Mouse (Mus musculus) intestine, postnatal 0 days (tissue): ENCODE data around the gene Kif2a. TPM values are rescaled to one million over a fixed set of nuclear protein-coding genes. Genes with fewer than 3 reads are reported as not detected.
A peak's percentile ranks its signal among the peaks of the same experiment; 100 is the strongest.

Experiments used
- ATAC-seq: fragments of 200-750 bp; cut with Nextera tagmentation; 2 replicates; pipeline ENCODE4 v1.8.0; 2017; ENCODE audit warnings: mild to moderate bottlenecking, moderate TSS enrichment, moderate library complexity
- H3K27ac ChIP-seq: fragments of 300-500 bp; sonication (generic); 2 replicates; pipeline ENCODE4 v1.5.1; 2014; ENCODE audit warnings: mild to moderate bottlenecking, low read depth, low read length, moderate library complexity
- H3K27me3 ChIP-seq: fragments of 300-500 bp; sonication (generic); replicated peaks from 2 replicates; pipeline ENCODE4 v1.6.1; 2014; ENCODE audit warnings: low read length, mixed read lengths; ENCODE audit not compliant: control insufficient read depth, insufficient read depth
- H3K36me3 ChIP-seq: fragments of 300-500 bp; sonication (generic); 2 replicates; pipeline ENCODE4 v1.6.1; 2014; ENCODE audit warnings: mild to moderate bottlenecking, moderate library complexity; ENCODE audit not compliant: control insufficient read depth, insufficient read depth
- H3K4me1 ChIP-seq: fragments of 300-500 bp; sonication (generic); replicated peaks from 2 replicates; pipeline ENCODE4 v1.6.1; 2014; ENCODE audit warnings: antibody characterized with exemption, low read length, mixed read lengths; ENCODE audit not compliant: control insufficient read depth, insufficient read depth
- H3K4me2 ChIP-seq: fragments of 300-500 bp; sonication (generic); replicated peaks from 2 replicates; pipeline ENCODE4 v1.6.1; 2014; ENCODE audit warnings: low read depth, mild to moderate bottlenecking, moderate library complexity
- H3K4me3 ChIP-seq: fragments of 300-500 bp; sonication (generic); 2 replicates; pipeline ENCODE4 v1.5.1; 2014; ENCODE audit warnings: low read depth, low read length
- H3K9ac ChIP-seq: fragments of 300-500 bp; sonication (generic); 2 replicates; pipeline ENCODE4 v1.6.1; 2014; ENCODE audit warnings: mild to moderate bottlenecking, low read depth, low read length
- H3K9me3 ChIP-seq: fragments of 300-500 bp; sonication (generic); 2 replicates; pipeline ENCODE4 v1.6.1; 2016; ENCODE audit warnings: mixed run types; ENCODE audit not compliant: control insufficient read depth
- CTCF ChIP-seq: sonication (generic); IDR thresholded peaks from 2 replicates; pipeline ENCODE4 v1.5.1; 2016; ENCODE audit warnings: low read depth, mild to moderate bottlenecking, control low read depth, antibody characterized with exemption, moderate library complexity
- WGBS: fragments of 180-500 bp; shearing (Covaris S2); extraction: QIAGEN DNeasy Blood & Tissue Kit; methylation state at CpG from one replicate; pipeline ENCODE4 v1.1.7; 2014; 5-methylcytosine and 5-hydroxymethylcytosine counted together
- polyA plus RNA-seq: library from polyadenylated mRNA; unstranded; fragments of >200 nt; fragmentation: Nextera tagmentation; extraction: Ambion mirVana; gene quantifications from 2 replicates; pipeline ENCODE4 v1.2.1, GENCODE M21; 2015

Kif2a gene
- polyA plus RNA-seq, 1 experiment from 2014 or later = 20.6 TPM

DNA sequence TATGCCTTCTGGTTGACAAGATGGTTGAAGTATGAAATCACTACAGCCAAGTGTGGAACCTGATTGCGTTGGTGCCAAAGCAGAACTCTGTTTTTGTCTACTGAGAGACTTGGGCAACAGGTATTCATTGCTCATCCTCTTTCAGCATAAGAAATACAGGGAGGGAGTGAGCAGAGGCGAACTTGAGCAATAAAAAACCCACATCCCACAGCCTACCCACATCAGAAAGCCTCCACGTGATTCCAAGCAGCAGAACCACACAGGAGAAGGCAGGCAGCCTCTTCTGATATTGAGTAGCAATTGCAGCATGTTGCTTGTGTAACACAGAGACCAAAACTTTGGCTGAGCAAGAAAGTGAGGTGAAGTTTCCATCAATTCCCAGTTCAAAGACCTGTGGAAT, 37.5 kb upstream of the Kif2a start:
- Histone ChIP-seq H3K9ac (no peak overlapping the region), H3K36me3 (no peaks in the 10 kb centered on the region), H3K4me3 (no peak overlapping the region), H3K4me2 (no peak overlapping the region), H3K9me3 (no peaks in the 10 kb centered on the region), H3K27me3 (no peaks in the 10 kb centered on the region), H3K27ac (no peak overlapping the region), H3K4me1 (no peaks in the 10 kb centered on the region)
- whole genome bisulfite sequencing = 83% methylated on average over 3 of the region's 3 CpGs
- ATAC-seq = no peak
- TF ChIP-seq CTCF = no peak

- H3K9ac ChIP-seq = no peak overlapping the region
- no peaks in the 10 kb centered on the region for H3K36me3 ChIP-seq
- H3K27ac ChIP-seq = no peak overlapping the region
- no peaks in the 10 kb centered on the region for H3K27me3 ChIP-seq
- no peak overlapping the region for H3K4me3 ChIP-seq
- H3K9me3 ChIP-seq = no peaks in the 10 kb centered on the region
- WGBS = 21% methylated on average over 4 of the region's 4 CpGs
- H3K4me2 ChIP-seq = no peak overlapping the region
- H3K4me1 ChIP-seq = no peaks in the 10 kb centered on the region
- ATAC-seq = peak; percentile 45; the same call in 1 of the 2 replicates
- peak; percentile 67 for TF ChIP-seq CTCF
Measured at GRCm38 (mm10) chr13:107056318-107056717, 34.4 kb upstream of the Kif2a start.

- Histone ChIP-seq H3K4me2 (no peak overlapping the region), H3K4me3 (no peak overlapping the region), H3K4me1 (no peaks in the 10 kb centered on the region), H3K27ac (no peak overlapping the region), H3K9ac (no peak overlapping the region), H3K27me3 (no peaks in the 10 kb centered on the region), H3K9me3 (no peaks in the 10 kb centered on the region), H3K36me3 (no peaks in the 10 kb centered on the region)
- no peak for ATAC-seq
- no peak for TF ChIP-seq CTCF
- 55% methylated on average over 4 of the region's 4 CpGs for WGBS
Measured at GRCm38 (mm10) chr13:107054496-107054895, 32.6 kb upstream of the Kif2a start.

- no peaks in the 10 kb centered on the region for H3K4me1 ChIP-seq
- no peaks in the 10 kb centered on the region for H3K27me3 ChIP-seq
- 76% methylated on average over 3 of the region's 3 CpGs for WGBS
- ATAC-seq = no peak
- no peaks in the 10 kb centered on the region for H3K9me3 ChIP-seq
- H3K36me3 ChIP-seq = no peaks in the 10 kb centered on the region
- H3K4me3 ChIP-seq = no peak overlapping the region
- H3K4me2 ChIP-seq = no peak overlapping the region
- no peak for TF ChIP-seq CTCF
- no peak overlapping the region for H3K9ac ChIP-seq
- no peak overlapping the region for H3K27ac ChIP-seq
Measured at GRCm38 (mm10) chr13:107051342-107051741, 29.4 kb upstream of the Kif2a start.

GRCm38 (mm10) chr13:107044229-107044628, 22.3 kb upstream of the Kif2a start:
- Histone ChIP-seq H3K9ac (no peak overlapping the region), H3K27ac (no peak overlapping the region), H3K4me2 (no peak overlapping the region), H3K9me3 (no peaks in the 10 kb centered on the region), H3K4me3 (no peak overlapping the region), H3K36me3 (no peaks in the 10 kb centered on the region), H3K27me3 (no peaks in the 10 kb centered on the region), H3K4me1 (peaks cover 6% of the 10 kb centered on the region; the same call in 1 of the 2 replicates)
- TF ChIP-seq CTCF = no peak
- ATAC-seq = peak; percentile 66; the same call in 1 of the 2 replicates
- 4% methylated on average over 5 of the region's 5 CpGs for WGBS

DNA sequence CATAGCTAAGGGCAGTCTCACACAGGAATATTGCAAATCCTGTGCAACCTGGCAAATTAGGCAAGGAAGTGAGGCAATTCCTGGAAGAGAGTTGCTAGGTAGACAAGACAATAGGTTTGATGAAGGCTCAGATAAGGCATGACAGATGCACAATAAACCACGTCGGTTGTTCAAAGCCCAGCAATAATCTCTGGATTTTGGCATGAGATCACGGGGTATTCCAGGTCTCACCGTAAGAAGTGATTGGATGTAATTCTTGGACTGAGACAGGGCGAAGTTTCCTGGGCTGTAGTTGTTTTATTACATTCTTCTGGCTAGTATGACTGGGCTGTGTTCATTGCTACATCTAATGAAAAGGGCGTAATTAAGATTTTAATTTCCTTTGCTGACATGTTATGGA, 20.6 kb upstream of the Kif2a start:
- Histone ChIP-seq H3K27me3 (no peaks in the 10 kb centered on the region), H3K9ac (no peak overlapping the region), H3K27ac (no peak overlapping the region), H3K4me1 (peaks cover 6% of the 10 kb centered on the region; the same call in 1 of the 2 replicates), H3K36me3 (no peaks in the 10 kb centered on the region), H3K4me3 (no peak overlapping the region), H3K9me3 (no peaks in the 10 kb centered on the region), H3K4me2 (no peak overlapping the region)
- no peak for TF ChIP-seq CTCF
- 67% methylated on average over 6 of the region's 6 CpGs for WGBS
- ATAC-seq = no peak

DNA sequence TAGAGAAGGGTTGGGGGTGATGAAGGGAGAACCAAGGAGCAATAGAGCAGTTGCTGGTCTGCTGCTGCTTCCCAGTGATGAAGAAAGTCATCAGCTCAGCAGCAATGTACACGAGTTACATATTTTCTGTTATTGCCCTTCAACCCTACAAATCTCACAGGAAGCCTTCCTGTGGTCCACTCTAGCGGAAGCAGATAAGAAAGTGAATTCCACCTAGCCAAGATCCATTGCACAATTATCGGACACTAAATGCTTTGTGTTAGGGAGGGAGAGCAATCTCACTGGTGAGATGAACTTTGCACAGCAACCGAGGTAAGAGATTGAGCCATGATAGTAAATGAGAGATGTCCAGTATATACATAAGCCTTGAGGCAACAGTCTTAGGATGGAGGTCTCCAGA, 17.6 kb upstream of the Kif2a start:
- 36% methylated on average over 4 of the region's 4 CpGs for WGBS
- peak; percentile 53 for ATAC-seq

More for the DNA sequence above, 17.6 kb upstream of the Kif2a start:
- Histone ChIP-seq H3K4me1 (peaks cover 10% of the 10 kb centered on the region; the same call in 1 of the 2 replicates), H3K4me3 (no peak overlapping the region), H3K36me3 (no peaks in the 10 kb centered on the region), H3K27me3 (no peaks in the 10 kb centered on the region), H3K4me2 (no peak overlapping the region), H3K27ac (no peak overlapping the region), H3K9me3 (no peaks in the 10 kb centered on the region), H3K9ac (no peak overlapping the region)
- no peak for TF ChIP-seq CTCF
